Mouse (Mus musculus) induced T-regulatory cell, adult 2 months (primary cell): ENCODE data around the gene Nf1.

Experiments used
- DNase-seq: peaks from one replicate; pipeline ENCODE4 v3.0.0-alpha.2; 2012; ENCODE audit warnings: low read depth

Gene Nf1

DNA sequence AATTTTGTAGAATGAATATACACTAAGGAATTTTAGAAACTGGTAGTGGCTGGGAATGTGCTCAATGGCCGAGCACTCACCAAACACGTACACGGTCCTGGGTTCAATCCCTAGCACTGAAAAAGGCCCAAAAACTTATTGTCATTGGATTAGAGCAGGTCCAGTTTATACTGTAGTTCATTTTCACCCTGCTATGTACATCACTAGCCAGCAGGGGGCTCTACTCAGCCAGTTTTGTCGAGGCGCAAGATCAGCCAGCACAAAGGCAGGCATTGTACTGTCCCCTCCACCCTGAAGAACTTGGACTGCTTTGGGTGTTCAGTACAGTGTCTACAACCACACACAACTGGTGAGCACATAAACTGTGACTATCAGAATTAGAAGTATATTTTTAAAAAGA, 244.7 kb downstream of the Nf1 start:
- peak; percentile 82 for DNase-seq

GRCm38 (mm10) chr11:79589317-79590075, 250.0 kb downstream of the Nf1 start:
- peak; percentile 72 for DNase-seq

GRCm38 (mm10) chr11:79590664-79591590, 251.4 kb downstream of the Nf1 start, which contains the start of gene Rab11fip4:
TSS of gene Rab11fip4 (plus strand) at chr11:79591212.
- peak; percentile 70 for DNase-seq

GRCm38 (mm10) chr11:79591591-79591975, 252.1 kb downstream of the Nf1 start:
- DNase-seq, result no peak

DNA sequence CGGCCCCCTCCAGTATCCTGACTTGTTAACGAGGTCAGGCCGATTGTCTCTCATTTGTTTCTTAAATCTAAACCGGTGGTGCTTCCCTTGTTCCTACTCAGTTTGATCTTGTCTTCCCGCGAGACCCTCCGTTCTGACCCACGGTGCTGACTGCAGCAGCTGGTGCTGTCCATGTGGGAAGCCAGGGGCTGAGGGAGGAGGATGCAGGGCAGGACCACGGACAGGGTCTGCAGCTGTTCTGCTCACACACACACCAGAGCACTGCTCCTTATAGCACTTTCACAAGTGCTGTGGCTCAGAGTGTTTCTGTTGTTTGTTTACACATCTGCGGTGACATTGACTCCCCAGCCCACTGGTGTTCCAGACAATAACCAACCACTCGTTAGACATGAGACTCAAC, 254.0 kb downstream of the Nf1 start:
- DNase-seq, result no peak

DNA sequence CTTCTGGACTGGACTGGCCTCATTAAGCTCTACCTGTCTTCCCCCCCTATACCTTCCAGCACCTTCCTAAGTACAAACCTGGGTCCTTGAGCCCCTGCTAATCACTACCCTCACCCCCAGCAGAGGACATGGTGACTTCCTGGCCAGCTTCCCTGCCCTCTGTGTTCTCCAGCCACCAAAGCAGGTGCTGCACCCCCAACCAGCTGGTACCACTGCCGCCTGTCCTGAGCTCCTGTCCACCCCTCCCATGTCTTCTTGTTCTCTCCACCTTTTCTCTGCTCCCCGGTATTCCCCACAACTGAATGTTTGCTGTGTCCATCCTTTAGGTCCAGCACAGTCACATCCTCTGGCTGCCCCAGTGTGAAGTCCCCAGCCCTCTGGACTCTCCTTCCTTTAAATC, 271.0 kb downstream of the Nf1 start:
- no peak for DNase-seq

DNA sequence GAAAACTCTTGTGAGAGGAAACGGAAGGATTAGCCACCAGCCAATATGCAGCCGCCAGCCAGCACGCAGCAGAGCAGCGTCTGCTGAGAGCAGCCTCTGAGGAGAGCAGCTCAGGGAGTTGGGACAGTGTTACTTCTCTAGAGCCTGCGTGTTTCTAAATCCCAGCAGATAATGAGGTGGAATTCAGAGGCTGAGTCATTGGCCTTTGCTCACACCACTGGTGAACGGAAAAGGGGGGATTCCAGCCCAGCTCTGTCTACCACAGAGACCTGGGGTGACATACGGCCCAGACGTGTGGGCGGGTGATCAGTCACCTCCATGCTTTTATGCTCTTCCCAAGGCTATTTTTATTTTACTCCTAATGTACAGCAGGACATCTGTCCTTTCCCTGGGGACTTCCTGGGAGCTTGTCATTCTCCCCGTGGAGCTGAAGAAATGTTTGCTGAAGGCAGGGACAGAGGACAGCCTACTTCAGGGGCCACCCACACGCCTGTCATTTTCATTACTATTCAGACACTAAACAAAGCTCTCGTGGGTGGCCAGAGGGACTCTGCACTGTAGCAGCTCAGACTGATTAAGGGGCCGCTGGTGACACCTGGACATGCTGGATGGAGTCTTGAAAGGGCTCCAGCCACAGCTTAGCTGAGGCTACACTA, 271.6 kb downstream of the Nf1 start:
- DNase-seq, result peak; percentile 81

DNA sequence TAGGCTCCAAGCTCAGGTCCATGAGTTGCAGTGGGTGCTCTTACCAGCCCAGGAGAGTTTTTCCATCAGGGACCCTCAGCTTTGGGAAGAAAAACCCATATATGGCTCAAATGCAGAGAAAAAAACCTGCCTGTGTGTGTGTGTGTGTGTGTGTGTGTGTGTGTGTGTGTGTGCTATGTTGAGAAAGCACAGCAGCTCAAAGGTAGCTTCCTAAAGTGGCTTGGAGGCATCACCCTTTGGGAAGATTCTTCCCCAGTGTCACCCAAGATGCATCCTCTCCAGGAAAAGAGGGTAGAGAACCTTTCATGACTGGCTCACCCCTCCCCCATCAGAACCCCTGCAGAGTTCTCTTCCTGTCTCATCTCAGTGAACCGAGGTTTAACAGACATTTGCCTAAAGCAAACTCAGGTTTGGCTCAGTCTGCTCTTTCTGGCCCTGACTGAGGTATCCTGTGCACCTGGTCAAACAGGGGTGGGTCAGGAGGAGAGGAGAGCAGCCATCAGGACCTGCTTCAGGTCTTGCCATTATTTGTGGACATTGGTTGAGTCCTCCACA, 272.6 kb downstream of the Nf1 start:
- peak; percentile 71 for DNase-seq

- DNase-seq, result no peak
Observed at GRCm38 (mm10) chr11:79613084-79613483, 273.6 kb downstream of the Nf1 start.

GRCm38 (mm10) chr11:79613711-79614110, 274.2 kb downstream of the Nf1 start:
- peak; percentile 66 for DNase-seq

- DNase-seq, result peak; percentile 78
Observed at GRCm38 (mm10) chr11:79614880-79615279, 275.4 kb downstream of the Nf1 start.

DNA sequence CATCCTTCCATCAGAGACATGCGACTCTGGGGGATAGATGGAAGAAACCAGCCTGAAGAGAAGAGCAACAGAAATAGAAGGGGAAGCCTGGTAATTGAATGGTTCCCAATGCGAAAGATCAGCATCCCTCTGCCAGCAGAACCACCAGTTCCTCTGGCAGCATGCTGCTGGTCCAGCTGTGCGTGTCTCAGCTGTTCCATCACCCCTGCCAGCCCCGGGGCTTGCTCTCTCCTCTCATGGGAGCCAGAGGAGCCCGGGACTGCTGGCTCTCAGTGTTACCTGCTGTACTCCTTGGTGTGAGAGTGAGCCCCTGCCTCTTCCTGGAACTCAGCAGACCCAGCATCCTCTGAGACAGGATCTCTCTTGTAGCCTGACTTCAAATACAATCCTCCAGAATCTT, 276.4 kb downstream of the Nf1 start:
- peak; percentile 26 for DNase-seq

- no peak for DNase-seq
Observed at GRCm38 (mm10) chr11:79617991-79618390, 278.5 kb downstream of the Nf1 start.

GRCm38 (mm10) chr11:79623029-79623428, 283.5 kb downstream of the Nf1 start:
- DNase-seq, result peak; percentile 88

GRCm38 (mm10) chr11:79624801-79625302, 285.4 kb downstream of the Nf1 start:
- peak; percentile 81 for DNase-seq

- DNase-seq, result peak; percentile 73
Observed at GRCm38 (mm10) chr11:79628716-79629115, 289.2 kb downstream of the Nf1 start.

DNA sequence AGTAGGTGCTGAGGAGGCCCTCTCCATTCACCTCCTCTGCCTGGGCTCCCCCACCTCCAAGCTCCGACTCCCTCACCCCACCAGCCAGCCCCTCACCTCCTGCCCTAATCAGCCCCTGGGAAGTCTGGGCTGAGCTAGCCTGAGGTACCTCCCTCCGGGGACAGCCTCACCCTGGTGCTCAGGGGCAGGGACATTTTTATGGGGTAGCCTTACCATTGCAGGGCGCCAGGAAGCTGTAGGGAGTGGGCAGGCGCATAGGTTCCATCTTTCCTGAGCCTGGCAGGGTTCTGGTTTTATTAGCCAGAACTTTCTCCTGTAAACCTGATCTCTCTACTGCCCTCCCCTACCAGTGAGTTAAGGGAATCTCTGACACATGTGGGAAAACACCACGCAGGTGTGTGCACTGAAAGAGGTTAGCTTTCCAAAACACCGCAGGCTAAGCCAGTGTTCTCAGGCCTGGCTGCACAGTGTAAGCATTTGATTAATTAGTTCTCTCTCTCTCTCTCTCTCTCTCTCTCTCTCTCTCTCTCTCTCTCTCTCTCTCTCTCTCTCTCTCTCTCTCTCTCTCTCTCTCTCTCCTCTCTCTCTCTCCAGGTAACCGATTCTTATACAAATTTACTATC, 290.4 kb downstream of the Nf1 start:
- DNase-seq, result no peak

- DNase-seq, result no peak
Observed at GRCm38 (mm10) chr11:79630521-79630920, 291.0 kb downstream of the Nf1 start.
